Mouse (Mus musculus): Measurements from ENCODE around the gene Arv1. TPM values are rescaled to one million over a fixed set of nuclear protein-coding genes. Genes with fewer than 3 reads are reported as not detected.

Arv1 gene
- polyA plus RNA-seq (2015; fragmentation: Nextera tagmentation; extraction: Ambion mirVana), result 26.0 and 26.6 TPM in 2 replicates

GRCm38 (mm10) chr8:124721862-124722515 is at the start of gene Arv1, which contains the start of gene Ttc13:
Gene Arv1 (plus strand): TSS chr8:124722139.
Gene Ttc13 (minus strand): TSS chr8:124721983.
- H3K9me3 ChIP-seq, result no peaks in the 10 kb centered on the region
- H3K4me1 ChIP-seq, result peaks cover 24% of the 10 kb centered on the region
- no peak within 1 kb of the TSS for H3K27ac ChIP-seq
- H3K4me3 ChIP-seq, result peak within 1 kb of the TSS; percentile 94
- peaks cover 15% of the 10 kb centered on the region for H3K36me3 ChIP-seq
- no peaks in the 10 kb centered on the region for H3K27me3 ChIP-seq
- under 1% methylated on average over 57 of the region's 59 CpGs for WGBS
- peak within 1 kb of the TSS; percentile 95 for H3K4me2 ChIP-seq (replicated peaks)
- ATAC-seq (ENCODE audit: low FRiP score, low read depth), result peak; percentile 100
- peak within 1 kb of the TSS; percentile 89 for H3K9ac ChIP-seq

- Histone ChIP-seq H3K27me3 (no peaks in the 10 kb centered on the region), H3K9me3 (no peaks in the 10 kb centered on the region), H3K27ac (no peak overlapping the region), H3K9ac (no peak overlapping the region), H3K4me2 (replicated peaks) (no peak overlapping the region), H3K4me3 (no peak overlapping the region), H3K36me3 (peaks cover 59% of the 10 kb centered on the region), H3K4me1 (0 out of 2 replicates have a peak, but pooled peaks cover 3% of the 10 kb centered on the region)
- WGBS, result 85% methylated on average over 2 of the region's 2 CpGs
- ATAC-seq (ENCODE audit: low FRiP score, low read depth), result no peak
Observed at GRCm38 (mm10) chr8:124672345-124672744, 49.6 kb upstream of the Arv1 start.

- Histone ChIP-seq H3K27me3 (no peaks in the 10 kb centered on the region), H3K4me2 (replicated peaks) (no peak overlapping the region), H3K4me3 (no peak overlapping the region), H3K9ac (0 out of 2 replicates have a peak overlapping the region, but pooled peaks have one; percentile 39), H3K27ac (no peak overlapping the region; the same call in 1 of the 2 replicates), H3K9me3 (no peaks in the 10 kb centered on the region), H3K4me1 (0 out of 2 replicates have a peak, but pooled peaks cover 3% of the 10 kb centered on the region), H3K36me3 (peaks cover 77% of the 10 kb centered on the region)
- 95% methylated on average over 4 of the region's 4 CpGs for WGBS
- no peak for ATAC-seq (ENCODE audit: low FRiP score, low read depth)
Observed at GRCm38 (mm10) chr8:124676661-124677060, 45.3 kb upstream of the Arv1 start.

- H3K9ac ChIP-seq, result 0 out of 2 replicates have a peak overlapping the region, but pooled peaks have one; percentile 39
- H3K4me2 ChIP-seq (replicated peaks), result no peak overlapping the region
- WGBS, result 86% methylated on average over 7 of the region's 7 CpGs
- H3K4me1 ChIP-seq, result 0 out of 2 replicates have a peak, but pooled peaks cover 3% of the 10 kb centered on the region
- peaks cover 81% of the 10 kb centered on the region for H3K36me3 ChIP-seq
- peak; percentile 12; the same call in 1 of the 2 replicates for ATAC-seq (ENCODE audit: low FRiP score, low read depth)
- no peaks in the 10 kb centered on the region for H3K9me3 ChIP-seq
- H3K27ac ChIP-seq, result peak overlapping the region; percentile 67; the same call in 1 of the 2 replicates
- no peak overlapping the region for H3K4me3 ChIP-seq
- H3K27me3 ChIP-seq, result no peaks in the 10 kb centered on the region
Observed at GRCm38 (mm10) chr8:124677078-124677477, 44.9 kb upstream of the Arv1 start.

- 47% methylated on average over 12 of the region's 12 CpGs for WGBS
- H3K27me3 ChIP-seq, result no peaks in the 10 kb centered on the region
- peaks cover 85% of the 10 kb centered on the region for H3K36me3 ChIP-seq
- H3K9me3 ChIP-seq, result no peaks in the 10 kb centered on the region
- H3K27ac ChIP-seq, result peak overlapping the region; percentile 67; the same call in 1 of the 2 replicates
- 0 out of 2 replicates have a peak overlapping the region, but pooled peaks have one; percentile 39 for H3K9ac ChIP-seq
- ATAC-seq (ENCODE audit: low FRiP score, low read depth), result peak; percentile 86
- H3K4me2 ChIP-seq (replicated peaks), result no peak overlapping the region
- no peak overlapping the region for H3K4me3 ChIP-seq
- H3K4me1 ChIP-seq, result 0 out of 2 replicates have a peak, but pooled peaks cover 3% of the 10 kb centered on the region
Observed at GRCm38 (mm10) chr8:124677486-124677885, 44.5 kb upstream of the Arv1 start.

- no peaks in the 10 kb centered on the region for H3K9me3 ChIP-seq
- 0 out of 2 replicates have a peak, but pooled peaks cover 3% of the 10 kb centered on the region for H3K4me1 ChIP-seq
- peaks cover 84% of the 10 kb centered on the region for H3K36me3 ChIP-seq
- WGBS, result 94% methylated on average over 13 of the region's 13 CpGs
- H3K9ac ChIP-seq, result no peak overlapping the region; the same call in 1 of the 2 replicates
- no peak overlapping the region for H3K27ac ChIP-seq
- H3K4me3 ChIP-seq, result no peak overlapping the region
- no peak for ATAC-seq (ENCODE audit: low FRiP score, low read depth)
- H3K4me2 ChIP-seq (replicated peaks), result no peak overlapping the region
- H3K27me3 ChIP-seq, result no peaks in the 10 kb centered on the region
Observed at GRCm38 (mm10) chr8:124678246-124678645, 43.7 kb upstream of the Arv1 start.

- no peak overlapping the region for H3K4me2 ChIP-seq (replicated peaks)
- no peak for ATAC-seq (ENCODE audit: low FRiP score, low read depth)
- no peak overlapping the region for H3K27ac ChIP-seq
- H3K27me3 ChIP-seq, result no peaks in the 10 kb centered on the region
- 0 out of 2 replicates have a peak, but pooled peaks cover 3% of the 10 kb centered on the region for H3K4me1 ChIP-seq
- H3K36me3 ChIP-seq, result peaks cover 82% of the 10 kb centered on the region
- no peak overlapping the region for H3K9ac ChIP-seq
- no peak overlapping the region for H3K4me3 ChIP-seq
- 85% methylated on average over 10 of the region's 10 CpGs for WGBS
- H3K9me3 ChIP-seq, result no peaks in the 10 kb centered on the region
Observed at GRCm38 (mm10) chr8:124681077-124681791, 40.7 kb upstream of the Arv1 start.

GRCm38 (mm10) chr8:124681792-124682157 is 40.2 kb upstream of the Arv1 start:
- no peaks in the 10 kb centered on the region for H3K9me3 ChIP-seq
- no peaks in the 10 kb centered on the region for H3K27me3 ChIP-seq
- ATAC-seq (ENCODE audit: low FRiP score, low read depth), result no peak
- no peak overlapping the region for H3K9ac ChIP-seq
- H3K4me2 ChIP-seq (replicated peaks), result no peak overlapping the region
- WGBS, result 85% methylated on average over 10 of the region's 10 CpGs
- H3K4me1 ChIP-seq, result 0 out of 2 replicates have a peak, but pooled peaks cover 3% of the 10 kb centered on the region
- H3K36me3 ChIP-seq, result peaks cover 82% of the 10 kb centered on the region
- no peak overlapping the region for H3K27ac ChIP-seq
- no peak overlapping the region for H3K4me3 ChIP-seq

GRCm38 (mm10) chr8:124682218-124682617 is 39.7 kb upstream of the Arv1 start:
- Histone ChIP-seq H3K27me3 (no peaks in the 10 kb centered on the region), H3K9me3 (no peaks in the 10 kb centered on the region), H3K4me3 (no peak overlapping the region), H3K9ac (no peak overlapping the region), H3K4me1 (0 out of 2 replicates have a peak, but pooled peaks cover 2% of the 10 kb centered on the region), H3K36me3 (peaks cover 81% of the 10 kb centered on the region), H3K4me2 (replicated peaks) (no peak overlapping the region), H3K27ac (no peak overlapping the region)
- WGBS, result 84% methylated on average over 10 of the region's 10 CpGs
- ATAC-seq (ENCODE audit: low FRiP score, low read depth), result no peak

- H3K36me3 ChIP-seq, result peaks cover 64% of the 10 kb centered on the region
- H3K4me3 ChIP-seq, result no peak overlapping the region
- no peaks in the 10 kb centered on the region for H3K27me3 ChIP-seq
- no peaks in the 10 kb centered on the region for H3K4me1 ChIP-seq
- H3K9me3 ChIP-seq, result no peaks in the 10 kb centered on the region
- no peak overlapping the region for H3K9ac ChIP-seq
- H3K4me2 ChIP-seq (replicated peaks), result no peak overlapping the region
- no peak overlapping the region for H3K27ac ChIP-seq
- ATAC-seq (ENCODE audit: low FRiP score, low read depth), result no peak
- 89% methylated on average over 13 of the region's 13 CpGs for WGBS
Observed at GRCm38 (mm10) chr8:124688899-124689298, 33.0 kb upstream of the Arv1 start.

- Histone ChIP-seq H3K36me3 (peaks cover 57% of the 10 kb centered on the region), H3K9ac (no peak overlapping the region), H3K27ac (no peak overlapping the region), H3K4me2 (replicated peaks) (no peak overlapping the region), H3K27me3 (no peaks in the 10 kb centered on the region), H3K4me3 (no peak overlapping the region), H3K9me3 (no peaks in the 10 kb centered on the region), H3K4me1 (no peaks in the 10 kb centered on the region)
- 85% methylated on average over 4 of the region's 4 CpGs for WGBS
- ATAC-seq (ENCODE audit: low FRiP score, low read depth), result no peak
Observed at GRCm38 (mm10) chr8:124691706-124692105, 30.2 kb upstream of the Arv1 start.
